Mouse (Mus musculus) heart, postnatal 0 days (tissue): ENCODE measurements around the gene Epx.

Experiments
- CTCF ChIP-seq: IDR thresholded peaks from 2 replicates; pipeline ENCODE4 v1.5.1; 2016; ENCODE audit warnings: antibody characterized with exemption, control low read depth, low read depth
- EP300 ChIP-seq: IDR thresholded peaks from 2 replicates; pipeline ENCODE4 v1.6.1; 2016; ENCODE audit warnings: antibody characterized with exemption, low read depth

- no peak for TF ChIP-seq CTCF
- TF ChIP-seq EP300, result no peak
Measured at GRCm38 (mm10) chr11:87862805-87863204, 12.5 kb downstream of the Epx start.
